Comparison of ENCODE assay signal across 8 mouse cellular contexts in the genomic region with DNA sequence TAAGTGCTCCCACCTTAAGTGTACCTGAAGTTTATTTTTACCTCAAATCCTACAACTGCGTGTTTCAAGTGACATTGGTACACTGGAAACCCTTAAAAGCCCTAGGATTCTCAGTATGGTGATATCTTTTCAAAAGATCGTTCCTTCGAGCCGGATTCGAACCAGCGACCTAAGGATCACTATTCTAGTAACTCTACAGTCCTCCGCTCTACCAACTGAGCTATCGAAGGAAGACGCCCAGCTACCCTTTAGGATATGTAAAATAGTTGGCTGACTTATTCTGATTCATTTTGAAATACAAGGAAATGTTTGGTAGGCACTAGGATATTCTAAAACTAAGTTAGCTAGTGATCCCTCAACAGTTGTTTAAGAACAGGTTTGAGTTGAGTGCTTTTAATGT. TPM values are rescaled to one million over a fixed set of nuclear protein-coding genes. Genes with fewer than 3 reads are reported as not detected.
DNase-seq lines count a peak whose midpoint lies in the region; ATAC-seq lines count a peak whose summit lies in the region.

No protein-coding gene starts in this region.

- no peak for ATAC-seq in kidney, embryonic 15.5 days (replicated peaks; ENCODE audit: low FRiP score)
- ATAC-seq in liver, embryonic 16.5 days (ENCODE audit: low read depth) = peak; percentile 49

- H3K9ac ChIP-seq in kidney, embryonic 15.5 days = no peak overlapping the region
- no peak overlapping the region for H3K9ac ChIP-seq in liver, embryonic 16.5 days (ENCODE audit: low read depth, low read length)

- no peaks in the 10 kb centered on the region for H3K27me3 ChIP-seq in kidney, embryonic 15.5 days
- H3K27me3 ChIP-seq in liver, embryonic 16.5 days (ENCODE audit: control insufficient read depth, insufficient read depth, low read depth, low read length) = no peaks in the 10 kb centered on the region

- H3K4me2 ChIP-seq in kidney, embryonic 15.5 days = peak overlapping the region; percentile 64
- peak overlapping the region; percentile 83 for H3K4me2 ChIP-seq in liver, embryonic 16.5 days (ENCODE audit: low read depth, low read length)

- no peak overlapping the region for H3K27ac ChIP-seq in kidney, embryonic 15.5 days
- peak overlapping the region; percentile 6; the same call in 1 of the 2 replicates for H3K27ac ChIP-seq in liver, embryonic 16.5 days (ENCODE audit: low read length)

- peaks cover 42% of the 10 kb centered on the region for H3K4me1 ChIP-seq in kidney, embryonic 15.5 days
- H3K4me1 ChIP-seq in liver, embryonic 16.5 days (ENCODE audit: control insufficient read depth, low read depth, low read length) = peaks cover 38% of the 10 kb centered on the region

- WGBS in kidney, embryonic 15.5 days = 4% methylated on average over 9 of the region's 9 CpGs
- 1% methylated on average over 9 of the region's 9 CpGs for WGBS in liver, embryonic 16.5 days (ENCODE audit: insufficient replicate concordance)

- H3K36me3 ChIP-seq in kidney, embryonic 15.5 days = peaks cover 20% of the 10 kb centered on the region
- H3K36me3 ChIP-seq in liver, embryonic 16.5 days (ENCODE audit: control insufficient read depth, insufficient read depth) = 0 out of 2 replicates have a peak, but pooled peaks cover 3% of the 10 kb centered on the region

- peak overlapping the region; percentile 88; the same call in 1 of the 2 replicates for H3K4me3 ChIP-seq in kidney, embryonic 15.5 days (replicated peaks)
- peak overlapping the region; percentile 58 for H3K4me3 ChIP-seq in liver, embryonic 16.5 days (ENCODE audit: low read depth, low read length)

- no peaks in the 10 kb centered on the region for H3K9me3 ChIP-seq in kidney, embryonic 15.5 days (replicated peaks)
- no peaks in the 10 kb centered on the region for H3K9me3 ChIP-seq in liver, embryonic 16.5 days (replicated peaks; ENCODE audit: control insufficient read depth, low read length)

- DNase-seq in urinary bladder, postnatal 14 days (ENCODE audit: low spot score) = peak; percentile 65
- DNase-seq in urinary bladder, postnatal 4 days (ENCODE audit: low spot score in 2 of 2) = no peak
- peak; percentile 92 for DNase-seq in c-Kit-positive CD71-positive TER-119-positive erythroid progenitor cells, embryonic 14.5 days (ENCODE audit: low spot score)
- peak; percentile 79 to 86 for DNase-seq in frontal cortex, postnatal 36 days (ENCODE audit: low spot score in 2 of 2)
- peak; percentile 70 for DNase-seq in right cerebral cortex, postnatal 14 days
- no peak for DNase-seq in urinary bladder, postnatal 36 days (ENCODE audit: low spot score in 2 of 2)

RNA-seq across cellular contexts. Expression of a gene that starts 1.8 kb away (rescaled TPM):
- 13.5 and 13.7 TPM in 2 replicates for polyA plus RNA-seq in kidney, embryonic 15.5 days (2015; fragmentation: Nextera tagmentation; extraction: Ambion mirVana)
- polyA plus RNA-seq in liver, embryonic 16.5 days (2015; fragmentation: Nextera tagmentation; extraction: Ambion mirVana) = 4.5 TPM in 2 replicates

RNA-seq across cellular contexts. Expression of a gene that starts 40.2 kb away (rescaled TPM):
- 0.08 and 0.12 TPM in 2 replicates for polyA plus RNA-seq in kidney, embryonic 15.5 days (2015; fragmentation: Nextera tagmentation; extraction: Ambion mirVana)
- 1.9 and 2.0 TPM in 2 replicates for polyA plus RNA-seq in liver, embryonic 16.5 days (2015; fragmentation: Nextera tagmentation; extraction: Ambion mirVana)

RNA-seq across cellular contexts. Expression of a gene that starts 56.5 kb away (rescaled TPM):
- polyA plus RNA-seq in kidney, embryonic 15.5 days (2015; fragmentation: Nextera tagmentation; extraction: Ambion mirVana) = 48.8 and 48.9 TPM in 2 replicates
- polyA plus RNA-seq in liver, embryonic 16.5 days (2015; fragmentation: Nextera tagmentation; extraction: Ambion mirVana) = 12.0 and 13.1 TPM in 2 replicates

Comparison
In these comparisons a context has a peak if more than half of its experiments do, and no peak if none do; other contexts are left out.
1. DNase-seq: peak in urinary bladder, postnatal 14 days (single experiment), c-Kit-positive CD71-positive TER-119-positive erythroid progenitor cells, embryonic 14.5 days (single experiment), frontal cortex, postnatal 36 days (2 of 2) and right cerebral cortex, postnatal 14 days (single experiment); none in urinary bladder, postnatal 4 days (0 of 2) and urinary bladder, postnatal 36 days (0 of 2).